8 mouse cellular contexts compared by ENCODE assay signal in the genomic region with DNA sequence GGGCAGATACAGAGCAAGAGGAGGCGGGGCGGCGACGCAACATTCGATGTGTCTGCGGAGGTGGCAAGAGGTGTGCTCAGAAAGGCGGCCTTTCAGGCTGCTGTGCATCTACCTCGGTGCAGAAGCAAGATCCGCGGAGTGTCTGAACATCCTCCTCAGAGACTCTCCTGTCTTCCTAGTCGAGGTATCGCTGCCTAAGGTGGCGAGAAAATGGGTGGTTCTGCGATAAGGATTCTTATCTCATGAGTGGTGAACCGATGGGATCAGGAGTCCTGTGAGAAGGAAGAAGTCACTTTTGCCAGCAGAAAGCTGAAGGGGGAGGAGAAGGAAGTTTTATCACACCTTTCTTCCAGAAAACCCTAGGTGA. TPM values are rescaled to one million over a fixed set of nuclear protein-coding genes. Genes with fewer than 3 reads are reported as not detected.
DNase-seq lines count a peak whose midpoint lies in the region; ATAC-seq and TF ChIP-seq lines count a peak whose summit lies in the region.

No protein-coding gene starts in this region.

- WGBS in embryonic facial prominence, embryonic 13.5 days, result 6% methylated on average over 15 of the region's 15 CpGs
- 2% methylated on average over 15 of the region's 15 CpGs for WGBS in intestine, embryonic 15.5 days
- WGBS in neural tube, embryonic 12.5 days, result 2% methylated on average over 15 of the region's 15 CpGs

- no peak for TF ChIP-seq CTCF in left cerebral cortex, adult 2 months (IDR thresholded peaks at IDR 0.05)

- H3K27me3 ChIP-seq in embryonic facial prominence, embryonic 13.5 days, result peaks cover 53% of the 10 kb centered on the region
- peaks cover 29% of the 10 kb centered on the region for H3K27me3 ChIP-seq in intestine, embryonic 15.5 days (replicated peaks)
- H3K27me3 ChIP-seq in neural tube, embryonic 12.5 days (replicated peaks), result peaks cover 46% of the 10 kb centered on the region

- H3K27ac ChIP-seq in left cerebral cortex, adult 2 months, result peak overlapping the region; percentile 96
- H3K27ac ChIP-seq in embryonic facial prominence, embryonic 13.5 days, result no peak overlapping the region
- no peak overlapping the region for H3K27ac ChIP-seq in intestine, embryonic 15.5 days
- H3K27ac ChIP-seq in neural tube, embryonic 12.5 days, result 0 out of 2 replicates have a peak overlapping the region, but pooled peaks have one; percentile 62

- intact Hi-C loops in left cerebral cortex, adult 2 months (cut with DNase I), result loop anchor here (2.0 to 5.0 kb wide), 2 partner anchors 287 to 341 kb away; a partner anchor contains a TSS
- intact Hi-C loops in left cerebral cortex, postnatal 10 days (cut with DNase I), result loop anchor here (10.0 kb wide), 1 partner anchor 341 kb away; a partner anchor contains a TSS

- 0 out of 2 replicates have a peak overlapping the region, but pooled peaks have one; percentile 46 for H3K9ac ChIP-seq in embryonic facial prominence, embryonic 13.5 days
- H3K9ac ChIP-seq in intestine, embryonic 15.5 days, result peak overlapping the region; percentile 26; the same call in 1 of the 2 replicates
- H3K9ac ChIP-seq in neural tube, embryonic 12.5 days, result peak overlapping the region; percentile 56

- H3K4me2 ChIP-seq in embryonic facial prominence, embryonic 13.5 days, result peak overlapping the region; percentile 89
- H3K4me2 ChIP-seq in intestine, embryonic 15.5 days (replicated peaks), result peak overlapping the region; percentile 97
- H3K4me2 ChIP-seq in neural tube, embryonic 12.5 days (replicated peaks), result peak overlapping the region; percentile 85

- ATAC-seq in embryonic facial prominence, embryonic 13.5 days (ENCODE audit: insufficient number of reproducible peaks, insufficient read depth, low FRiP score, low TSS enrichment, low read depth), result no peak
- ATAC-seq in intestine, embryonic 15.5 days, result no peak
- ATAC-seq in neural tube, embryonic 12.5 days (ENCODE audit: low FRiP score, low read depth), result no peak
- ATAC-seq in inflammation-experienced regulatory T-cells, adult 6 months, result no peak

- peak overlapping the region; percentile 66 for H3K4me3 ChIP-seq in left cerebral cortex, adult 2 months
- H3K4me3 ChIP-seq in embryonic facial prominence, embryonic 13.5 days, result peak overlapping the region; percentile 59
- H3K4me3 ChIP-seq in intestine, embryonic 15.5 days (replicated peaks), result peak overlapping the region; percentile 71
- H3K4me3 ChIP-seq in neural tube, embryonic 12.5 days, result peak overlapping the region; percentile 68

- H3K36me3 ChIP-seq in embryonic facial prominence, embryonic 13.5 days, result peaks cover 9% of the 10 kb centered on the region
- H3K36me3 ChIP-seq in intestine, embryonic 15.5 days, result 0 out of 2 replicates have a peak, but pooled peaks cover 5% of the 10 kb centered on the region
- H3K36me3 ChIP-seq in neural tube, embryonic 12.5 days, result peaks cover 9% of the 10 kb centered on the region

- peaks cover 59% of the 10 kb centered on the region for H3K4me1 ChIP-seq in embryonic facial prominence, embryonic 13.5 days
- H3K4me1 ChIP-seq in intestine, embryonic 15.5 days (replicated peaks), result peaks cover 44% of the 10 kb centered on the region
- peaks cover 58% of the 10 kb centered on the region for H3K4me1 ChIP-seq in neural tube, embryonic 12.5 days

- no peaks in the 10 kb centered on the region for H3K9me3 ChIP-seq in embryonic facial prominence, embryonic 13.5 days
- no peaks in the 10 kb centered on the region for H3K9me3 ChIP-seq in intestine, embryonic 15.5 days
- no peaks in the 10 kb centered on the region for H3K9me3 ChIP-seq in neural tube, embryonic 12.5 days

- no peak for DNase-seq in left cerebral cortex, adult 2 months (ENCODE audit: extremely low spot score in 1 of 2, low spot score in 2 of 2)
- DNase-seq in left cerebral cortex, postnatal 10 days (ENCODE audit: extremely low spot score in 1 of 2, low spot score in 2 of 2), result no peak
- DNase-seq in yolk sac, embryonic 10.5 days (ENCODE audit: low spot score), result no peak
- no peak for DNase-seq in right cerebral cortex, postnatal 14 days

RNA-seq across cellular contexts. Expression of a gene that starts 4.5 kb away (rescaled TPM):
- 1 to 10 TPM; 3.3 to 3.9 TPM for total RNA-seq in left cerebral cortex, adult 2 months (2021)
- total RNA-seq in left cerebral cortex, postnatal 10 days (2021), result 1 to 10 TPM; 3.9 to 5.3 TPM
- polyA plus RNA-seq in embryonic facial prominence, embryonic 13.5 days (2015; fragmentation: Nextera tagmentation; extraction: Ambion mirVana), result 8.2 and 9.7 TPM in 2 replicates
- 20.3 and 22.0 TPM in 2 replicates for polyA plus RNA-seq in intestine, embryonic 15.5 days (2015; fragmentation: Nextera tagmentation; extraction: Ambion mirVana)
- polyA plus RNA-seq in neural tube, embryonic 12.5 days (2016; fragmentation: Nextera tagmentation; extraction: Ambion mirVana), result 17.1 and 17.8 TPM in 2 replicates
- polyA plus RNA-seq in inflammation-experienced regulatory T-cells, adult 6 months (2017; shearing (Covaris generic)), result under 1 TPM; 0.21 to 0.50 (median 0.38) TPM

RNA-seq across cellular contexts. Expression of a gene that starts 4.9 kb away (rescaled TPM):
- total RNA-seq in left cerebral cortex, adult 2 months (2021), result 10 to 100 TPM; 12.1 to 12.7 TPM
- 10 to 100 TPM in 1 of 2 experiments, 1 to 10 TPM in 1; 9.2 to 11.3 TPM for total RNA-seq in left cerebral cortex, postnatal 10 days (2021)
- 28.7 and 30.4 TPM in 2 replicates for polyA plus RNA-seq in embryonic facial prominence, embryonic 13.5 days (2015; fragmentation: Nextera tagmentation; extraction: Ambion mirVana)
- polyA plus RNA-seq in intestine, embryonic 15.5 days (2015; fragmentation: Nextera tagmentation; extraction: Ambion mirVana), result 21.3 and 21.4 TPM in 2 replicates
- polyA plus RNA-seq in neural tube, embryonic 12.5 days (2016; fragmentation: Nextera tagmentation; extraction: Ambion mirVana), result 23.1 and 23.9 TPM in 2 replicates
- 10 to 100 TPM; 27.9 to 36.4 (median 32.7) TPM for polyA plus RNA-seq in inflammation-experienced regulatory T-cells, adult 6 months (2017; shearing (Covaris generic))

RNA-seq across cellular contexts. Expression of a gene that starts 17.3 kb away (rescaled TPM):
- total RNA-seq in left cerebral cortex, adult 2 months (2021), result 10 to 100 TPM; 27.9 to 28.9 TPM
- 10 to 100 TPM; 14.1 to 15.9 TPM for total RNA-seq in left cerebral cortex, postnatal 10 days (2021)
- polyA plus RNA-seq in embryonic facial prominence, embryonic 13.5 days (2015; fragmentation: Nextera tagmentation; extraction: Ambion mirVana), result 20.8 and 24.5 TPM in 2 replicates
- polyA plus RNA-seq in intestine, embryonic 15.5 days (2015; fragmentation: Nextera tagmentation; extraction: Ambion mirVana), result 23.4 and 23.8 TPM in 2 replicates
- 16.7 and 18.4 TPM in 2 replicates for polyA plus RNA-seq in neural tube, embryonic 12.5 days (2016; fragmentation: Nextera tagmentation; extraction: Ambion mirVana)
- polyA plus RNA-seq in inflammation-experienced regulatory T-cells, adult 6 months (2017; shearing (Covaris generic)), result 10 to 100 TPM in 2 of 3 experiments, 1 to 10 TPM in 1; 4.0 to 15.3 (median 11.7) TPM

RNA-seq across cellular contexts. Expression of a gene that starts 19.8 kb away (rescaled TPM):
- total RNA-seq in left cerebral cortex, adult 2 months (2021), result 10 to 100 TPM; 89.0 to 99.0 TPM
- total RNA-seq in left cerebral cortex, postnatal 10 days (2021), result 10 to 100 TPM; 44.8 to 46.9 TPM
- 6.0 and 7.1 TPM in 2 replicates for polyA plus RNA-seq in embryonic facial prominence, embryonic 13.5 days (2015; fragmentation: Nextera tagmentation; extraction: Ambion mirVana)
- 1.7 and 1.8 TPM in 2 replicates for polyA plus RNA-seq in intestine, embryonic 15.5 days (2015; fragmentation: Nextera tagmentation; extraction: Ambion mirVana)
- 9.9 and 14.5 TPM in 2 replicates for polyA plus RNA-seq in neural tube, embryonic 12.5 days (2016; fragmentation: Nextera tagmentation; extraction: Ambion mirVana)
- polyA plus RNA-seq in inflammation-experienced regulatory T-cells, adult 6 months (2017; shearing (Covaris generic)), result 1 to 10 TPM; 1.3 to 2.5 (median 2.2) TPM

Comparison
In these comparisons a context has a peak if more than half of its experiments do, and no peak if none do; other contexts are left out.
1. H3K27ac ChIP-seq: peak in left cerebral cortex, adult 2 months (single experiment) and neural tube, embryonic 12.5 days (single experiment); none in embryonic facial prominence, embryonic 13.5 days (single experiment) and intestine, embryonic 15.5 days (single experiment).
2. Peak in every context shown above with its lines, with median percentiles within 50 percentile points of each other: H3K4me3 ChIP-seq, H3K4me2 ChIP-seq and H3K9ac ChIP-seq.